Mouse (Mus musculus) CH12.LX (cell line): ENCODE results near the gene Ell. TPM values are rescaled to one million over a fixed set of nuclear protein-coding genes. Genes with fewer than 3 reads are reported as not detected.

ENCODE experiments used
- DNase-seq: peaks from one replicate; pipeline ENCODE4 v3.0.0-alpha.2; 2013; ENCODE audit errors: extremely low read depth
- H3K27ac ChIP-seq: 2 replicates; pipeline ENCODE4 v1.5.1; 2012; ENCODE audit warnings: low read depth, mild to moderate bottlenecking, control low read depth, moderate library complexity; ENCODE audit not compliant: insufficient read depth
- H3K27me3 ChIP-seq: replicated peaks from 2 replicates; pipeline ENCODE3; 2012; ENCODE audit warnings: inconsistent platforms
- H3K36me3 ChIP-seq, 2 experiments: replicated peaks in 1 of 2; 2 replicates each; pipeline versions ENCODE3 to v1.6.1; 2012; ENCODE audit warnings: inconsistent platforms in 1 of 2, low read length in 1 of 2, mild to moderate bottlenecking in 1 of 2, mixed read lengths in 1 of 2, moderate library complexity in 1 of 2; ENCODE audit not compliant: control insufficient read depth in 1 of 2, insufficient read depth in 1 of 2
- H3K4me1 ChIP-seq, 2 experiments: 2 replicates each; pipeline ENCODE4 v1.6.1; 2012; ENCODE audit warnings: inconsistent platforms in 1 of 2, moderate library complexity in 1 of 2; ENCODE audit not compliant: insufficient read depth in 2 of 2, control insufficient read depth in 1 of 2
- H3K4me2 ChIP-seq: 2 replicates; pipeline ENCODE4 v1.6.1; 2012; ENCODE audit warnings: low read depth, mild to moderate bottlenecking, control low read depth; ENCODE audit not compliant: poor library complexity, insufficient read depth, severe bottlenecking
- H3K4me3 ChIP-seq, 3 experiments: fragments of 150-350 bp in 1 of 3; sonication (generic) in 1 of 3; replicated peaks in 1 of 3; 2 replicates each; pipeline versions ENCODE3 to v1.5.1; 2011 to 2012; ENCODE audit warnings: low read depth in 2 of 3, low read length in 2 of 3, mild to moderate bottlenecking in 2 of 3, moderate library complexity in 2 of 3, control low read depth in 1 of 3, improper control_type of control experiment in 1 of 3, inconsistent platforms in 1 of 3, mixed read lengths in 1 of 3; ENCODE audit not compliant: poor library complexity in 1 of 3
- H3K79me2 ChIP-seq: replicated peaks from 2 replicates; pipeline ENCODE4 v1.6.1; 2012; ENCODE audit warnings: mild to moderate bottlenecking, moderate library complexity; ENCODE audit not compliant: control insufficient read depth, poor library complexity, insufficient read depth, severe bottlenecking; ENCODE audit errors: extremely low read depth
- H3K9ac ChIP-seq: 2 replicates; pipeline ENCODE4 v1.6.1; 2012; ENCODE audit warnings: low read depth, mild to moderate bottlenecking, control low read depth, moderate library complexity; ENCODE audit not compliant: insufficient read depth
- H3K9me3 ChIP-seq: replicated peaks from 2 replicates; pipeline ENCODE3; 2012; ENCODE audit warnings: low read length, inconsistent platforms, mixed read lengths
- BHLHE40 ChIP-seq: IDR thresholded peaks from 2 replicates; pipeline ENCODE4 v1.6.1; 2011; ENCODE audit warnings: mild to moderate bottlenecking, low read depth, low read length, improper control_type of control experiment
- CHD1 ChIP-seq: IDR thresholded peaks from 2 replicates; pipeline ENCODE4 v1.6.1; 2012; ENCODE audit warnings: low read depth, low read length, improper control_type of control experiment, inconsistent platforms
- ELF1 ChIP-seq: IDR thresholded peaks from 2 replicates; pipeline ENCODE4 v1.6.1; 2014; ENCODE audit warnings: low read depth, mild to moderate bottlenecking, inconsistent platforms, low read length, improper control_type of control experiment
- EP300 ChIP-seq: IDR thresholded peaks from 2 replicates; pipeline ENCODE4 v1.6.1; 2011; ENCODE audit warnings: low read length, improper control_type of control experiment
- ETS1 ChIP-seq: conservative IDR thresholded peaks from 2 replicates; pipeline ENCODE4 v1.6.1; 2012; ENCODE audit warnings: low read depth, mild to moderate bottlenecking, inconsistent platforms, low read length, improper control_type of control experiment, moderate library complexity
- GABPA ChIP-seq: IDR thresholded peaks from 2 replicates; pipeline ENCODE4 v1.6.1; 2012; ENCODE audit warnings: low read depth, low read length, improper control_type of control experiment, inconsistent platforms; ENCODE audit not compliant: insufficient replicate concordance
- IRF4 ChIP-seq: IDR thresholded peaks from 2 replicates; pipeline ENCODE4 v1.6.1; 2014; ENCODE audit warnings: low read depth, mild to moderate bottlenecking, inconsistent platforms, low read length, improper control_type of control experiment
- KAT2A ChIP-seq: IDR thresholded peaks from 2 replicates; pipeline ENCODE4 v1.6.1; 2012; ENCODE audit warnings: low read length, improper control_type of control experiment, inconsistent platforms; ENCODE audit not compliant: insufficient replicate concordance
- MAFK ChIP-seq: IDR thresholded peaks from 2 replicates; pipeline ENCODE4 v1.6.1; 2011; ENCODE audit warnings: low read length, improper control_type of control experiment; ENCODE audit not compliant: insufficient replicate concordance
- MAZ ChIP-seq: IDR thresholded peaks from 2 replicates; pipeline ENCODE4 v1.6.1; 2012; ENCODE audit warnings: low read depth, mild to moderate bottlenecking, inconsistent platforms, low read length, improper control_type of control experiment, moderate library complexity
- MXI1 ChIP-seq: IDR thresholded peaks from 2 replicates; pipeline ENCODE4 v1.6.1; 2011; ENCODE audit warnings: mild to moderate bottlenecking, low read depth, low read length, improper control_type of control experiment
- MYC ChIP-seq: IDR thresholded peaks from 2 replicates; pipeline ENCODE4 v1.6.1; 2011; ENCODE audit warnings: low read depth, mild to moderate bottlenecking, improper control_type of control experiment, low read length
- PAX5 ChIP-seq: IDR thresholded peaks from 2 replicates; pipeline ENCODE4 v1.6.1; 2012; ENCODE audit warnings: low read length, inconsistent platforms, mixed read lengths
- RAD21 ChIP-seq: IDR thresholded peaks from 2 replicates; pipeline ENCODE4 v1.6.1; 2011; ENCODE audit warnings: low read depth, mild to moderate bottlenecking, low read length, improper control_type of control experiment, moderate library complexity
- SIN3A ChIP-seq: IDR thresholded peaks from 2 replicates; pipeline ENCODE4 v1.6.1; 2012; ENCODE audit warnings: low read length, improper control_type of control experiment, inconsistent platforms
- SMC3 ChIP-seq: IDR thresholded peaks from 2 replicates; pipeline ENCODE4 v1.6.1; 2011; ENCODE audit warnings: low read depth, low read length, improper control_type of control experiment
- USF1 ChIP-seq: IDR thresholded peaks from 2 replicates; pipeline ENCODE4 v1.6.1; 2014; ENCODE audit warnings: low read depth, mild to moderate bottlenecking, inconsistent platforms, low read length, improper control_type of control experiment
- ZMIZ1 ChIP-seq: IDR thresholded peaks from 2 replicates; pipeline ENCODE4 v1.6.1; 2012; ENCODE audit warnings: low read depth, mild to moderate bottlenecking, inconsistent platforms, low read length, improper control_type of control experiment
- ZNF384 ChIP-seq: IDR thresholded peaks from 2 replicates; pipeline ENCODE4 v1.6.1; 2012; ENCODE audit warnings: low read depth, low read length, improper control_type of control experiment, inconsistent platforms
- dilution Hi-C: fragments of 300-500 bp; cut with MboI; formaldehyde crosslinking; loops from 2 replicates; pipeline ENCODE4 v1.14.3; 2020; ENCODE audit warnings: low sequenced_read_pairs; ENCODE audit not compliant: extremely low pct_unique_long_range_greater_than_20kb, extremely low pct_ligation_motif_present
- in situ Hi-C: fragments of 300-500 bp; cut with MboI; formaldehyde crosslinking; loops from 3 replicates; pipeline ENCODE4 v1.14.3; 2019; ENCODE audit warnings: low sequenced_read_pairs, low pct_ligation_motif_present, low pct_unique_long_range_greater_than_20kb, mixed read lengths
- polyA plus RNA-seq: library from polyadenylated mRNA; unstranded; fragments of >175 nt; gene quantifications from 2 replicates; pipeline ENCODE4 v1.2.1, GENCODE M21; 2012; ENCODE audit warnings: low read depth; ENCODE audit not compliant: insufficient read length
- total RNA-seq, 2 experiments: library from RNA; depleted of rRNA; stranded (reverse); fragments of 300-350 nt in 1 of 2; fragments of >200 nt in 1 of 2; gene quantifications; 2 replicates each; pipeline ENCODE4 v1.2.3; 2012 to 2014

Ell gene
- total and polyA plus RNA-seq, 3 experiments: 6.5 to 17.9 (median 9.8) TPM

DNA sequence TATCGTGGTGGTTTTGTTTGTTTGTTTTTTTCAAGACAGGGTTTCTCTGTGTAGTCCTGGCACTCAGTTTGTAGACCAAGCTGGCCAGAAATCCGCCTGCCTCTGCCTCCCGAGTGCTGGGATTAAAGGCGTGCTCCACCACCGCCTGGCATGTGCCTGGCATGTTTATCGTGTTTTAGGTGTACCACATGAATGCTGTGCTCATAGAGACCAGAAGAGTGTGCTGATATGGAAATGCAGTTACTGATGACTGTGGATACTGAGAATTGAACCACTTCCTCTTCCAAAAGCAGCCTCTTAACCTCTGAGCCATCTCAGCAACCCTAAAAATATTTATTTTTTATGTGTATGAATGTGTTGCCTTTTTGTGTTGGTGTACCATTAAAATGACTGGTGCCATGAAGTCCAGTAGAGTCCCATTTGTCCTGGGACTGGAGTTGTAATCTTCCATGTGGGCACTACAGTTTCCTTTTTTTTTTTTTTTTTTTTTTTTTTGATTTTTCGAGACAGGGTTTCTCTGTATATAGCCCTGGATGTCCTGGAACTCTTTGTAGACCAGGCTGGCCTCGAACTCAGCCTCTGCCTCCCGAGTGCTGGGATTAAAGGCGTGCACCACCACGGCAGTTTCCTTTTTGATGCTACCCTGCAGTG lies 26.9 kb upstream of the Ell start:
- peak overlapping the region; percentile 57 for H3K4me2 ChIP-seq
- H3K9me3 ChIP-seq: no peaks in the 10 kb centered on the region
- dilution Hi-C loops: no loop called here
- peak; percentile 57 for DNase-seq
- TF ChIP-seq EP300 (no peak), ZNF384 (peak; percentile 62), RAD21 (no peak), KAT2A (no peak), CHD1 (no peak), MXI1 (no peak), IRF4 (no peak), MAFK (no peak), ZMIZ1 (no peak), BHLHE40 (peak; percentile 66), MAZ (no peak), USF1 (no peak)
- H3K27me3 ChIP-seq: no peaks in the 10 kb centered on the region
- peak overlapping the region; percentile 94 for H3K9ac ChIP-seq
- peaks cover 22 to 44% of the 10 kb centered on the region in 2 experiments for H3K4me1 ChIP-seq
- in situ Hi-C loops: no loop called here
- H3K4me3 ChIP-seq: peak overlapping the region in 2 of 3 experiments; percentile 87 to 98
- peaks cover 46% of the 10 kb centered on the region for H3K79me2 ChIP-seq
- peaks cover 51 to 64% of the 10 kb centered on the region in 2 experiments for H3K36me3 ChIP-seq
- peak overlapping the region; percentile 30; the same call in 1 of the 2 replicates for H3K27ac ChIP-seq

DNA sequence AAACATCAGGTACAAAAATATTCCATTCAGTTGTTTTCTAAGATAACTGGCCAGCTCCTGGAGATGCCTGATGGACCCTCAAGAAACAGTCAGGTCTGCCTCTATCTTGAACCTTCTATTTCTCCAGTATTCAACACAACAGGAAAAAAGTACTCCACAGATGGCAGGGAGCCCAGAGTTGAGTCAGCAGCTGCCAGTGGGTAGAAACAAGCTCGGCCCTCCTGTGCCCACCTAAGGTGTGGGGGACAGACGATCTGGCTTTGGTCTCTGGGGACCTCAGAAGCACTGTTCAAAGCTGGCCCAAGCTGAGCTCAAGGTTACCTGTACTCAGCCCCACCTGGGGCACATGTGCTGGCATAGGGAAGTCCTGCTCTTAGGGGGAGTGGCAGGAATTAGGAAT lies 25.8 kb upstream of the Ell start:
- in situ Hi-C loops (no loop called here), dilution Hi-C loops (no loop called here)
- Histone ChIP-seq H3K36me3 (peaks cover 46 to 65% of the 10 kb centered on the region in 2 experiments), H3K9me3 (no peaks in the 10 kb centered on the region), H3K79me2 (peaks cover 39% of the 10 kb centered on the region), H3K27ac (no peak overlapping the region; the same call in 1 of the 2 replicates), H3K4me2 (no peak overlapping the region), H3K4me3 (no peak overlapping the region), H3K27me3 (no peaks in the 10 kb centered on the region), H3K9ac (no peak overlapping the region), H3K4me1 (peaks cover 15 to 35% of the 10 kb centered on the region in 2 experiments)
- TF ChIP-seq SMC3 (no peak), KAT2A (no peak), GABPA (no peak), MYC (no peak), CHD1 (no peak), ETS1 (no peak), EP300 (no peak), USF1 (no peak), PAX5 (no peak), ELF1 (no peak), SIN3A (no peak)
- no peak for DNase-seq
